Mouse (Mus musculus): ENCODE measurements around the gene Car8.

The Car8 gene

DNA sequence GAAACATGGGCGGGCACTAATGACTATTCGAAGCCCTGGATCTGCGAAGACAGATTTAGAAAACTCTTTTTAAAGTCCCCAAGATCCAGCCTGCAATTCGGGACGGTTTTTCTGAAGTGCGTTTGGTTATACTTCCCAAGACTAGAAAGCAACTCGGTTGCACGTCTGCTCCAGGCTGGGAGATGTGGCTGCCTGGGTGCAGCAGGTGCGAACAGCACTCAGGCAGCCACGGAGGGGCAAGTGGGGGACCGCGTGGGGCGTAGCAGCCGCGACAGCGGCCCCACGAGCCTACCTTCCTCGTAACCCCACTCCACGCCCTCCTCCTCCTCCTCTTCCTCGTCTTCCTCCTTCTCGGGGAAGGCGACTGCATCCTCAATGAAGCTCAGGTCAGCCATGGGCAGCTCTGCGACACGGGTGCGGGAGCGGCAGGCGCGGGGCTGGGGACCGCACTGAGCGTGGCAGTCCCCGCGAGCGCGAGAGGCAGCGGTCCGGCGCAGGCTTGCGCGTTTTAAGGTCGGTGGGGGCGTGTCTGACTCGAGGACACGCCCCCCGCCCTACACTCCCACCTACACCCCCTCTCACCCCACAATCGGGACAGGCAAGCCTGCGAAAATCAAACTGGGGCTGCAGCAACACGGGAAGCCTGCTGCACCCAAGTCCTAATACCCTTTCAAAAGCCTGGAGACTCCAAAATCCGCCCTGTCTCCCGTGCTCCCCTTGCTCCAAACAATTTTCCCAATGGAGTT is at the start of gene Car8:
Gene Car8 (minus strand): TSS at position 482 of the 746 bp plus-strand sequence.
- peak; percentile 52 for DNase-seq (ENCODE audit: low spot score)

DNA sequence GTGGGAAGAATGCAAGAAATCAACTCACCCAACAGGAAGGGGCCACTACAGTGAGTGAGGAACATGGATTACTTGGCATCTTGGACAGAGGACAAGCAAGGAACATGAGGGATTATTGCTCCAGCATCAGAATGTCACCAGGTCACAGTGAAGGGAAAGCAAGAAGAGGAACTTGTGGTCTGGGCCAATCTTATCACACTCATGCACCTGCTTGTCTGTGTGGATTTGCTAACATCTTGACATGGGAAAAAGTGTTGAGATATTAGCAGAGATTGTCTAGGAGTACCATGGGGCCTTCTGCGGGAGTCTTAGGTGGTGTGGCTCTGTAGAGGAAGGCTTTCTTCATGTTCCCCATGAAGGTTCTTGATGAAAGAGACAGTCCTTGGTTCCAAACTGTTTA is 46.1 kb upstream of the Car8 start:
- no peak for DNase-seq (ENCODE audit: low spot score)

DNA sequence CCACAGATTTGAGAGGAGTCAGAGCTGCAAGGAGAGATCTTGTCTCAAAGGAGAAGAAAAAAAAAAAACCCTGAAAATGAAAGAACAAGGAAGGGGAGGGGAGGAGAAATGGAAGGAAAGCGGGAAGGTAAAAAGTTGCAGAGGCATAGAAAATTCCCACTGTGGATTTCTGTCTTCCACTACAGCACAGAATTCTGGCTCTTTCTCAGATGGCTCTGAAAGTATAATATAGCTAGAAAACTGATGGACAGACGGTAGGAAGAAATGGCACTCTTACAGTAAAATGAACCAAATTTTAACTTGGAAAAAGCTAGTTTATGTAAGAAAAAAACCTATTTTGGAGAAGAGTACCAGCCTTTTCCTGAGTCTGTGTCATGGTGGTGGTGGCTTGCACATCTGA is 39.3 kb upstream of the Car8 start:
- no peak for DNase-seq (ENCODE audit: low spot score)

DNA sequence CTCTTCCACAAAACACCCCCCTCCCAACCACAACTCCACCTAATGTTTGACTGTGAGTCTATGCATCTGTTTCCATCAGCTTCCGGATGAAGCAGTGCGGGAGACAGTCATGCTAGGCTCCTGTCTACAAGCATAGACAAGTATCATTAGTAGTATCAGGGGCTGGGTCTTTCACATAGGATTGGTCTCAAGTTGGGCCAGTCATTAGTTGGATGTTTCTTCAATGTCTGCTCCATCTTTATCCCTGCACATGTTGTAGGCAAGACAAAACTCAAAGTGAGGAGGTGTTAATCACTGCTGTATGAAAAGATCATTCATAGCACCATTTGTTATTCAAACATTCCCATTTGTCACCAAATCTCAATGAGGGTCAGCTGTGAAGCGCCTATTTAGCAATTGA is 11.0 kb upstream of the Car8 start:
- DNase-seq (ENCODE audit: low spot score) = no peak

DNA sequence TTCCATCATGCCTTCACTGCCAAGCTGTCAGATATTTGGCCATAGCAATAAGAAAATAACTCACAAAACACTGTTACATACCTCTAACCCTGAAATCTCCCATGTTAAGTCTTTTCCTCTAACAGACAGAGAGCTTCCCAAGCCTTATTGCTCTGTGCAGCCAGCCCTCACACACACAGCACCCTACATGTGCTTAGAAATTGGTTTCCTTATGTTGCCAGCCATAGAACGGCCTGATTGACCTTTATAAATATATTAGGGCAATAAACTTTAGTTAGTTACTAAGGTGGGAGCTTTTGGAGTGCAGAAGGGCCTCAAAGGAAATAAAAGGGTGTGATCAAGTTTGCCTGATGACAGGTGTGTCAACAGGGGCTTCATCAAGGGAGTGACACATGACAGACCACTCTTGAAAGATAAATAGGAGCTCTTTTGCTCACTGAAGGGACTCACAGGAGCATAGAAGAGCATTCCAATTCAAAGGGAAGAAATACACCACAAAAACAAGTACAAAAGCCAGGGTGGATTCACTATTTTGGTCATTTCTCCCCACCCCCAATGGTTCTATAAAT is 6.7 kb upstream of the Car8 start:
- no peak for DNase-seq (ENCODE audit: low spot score)

DNA sequence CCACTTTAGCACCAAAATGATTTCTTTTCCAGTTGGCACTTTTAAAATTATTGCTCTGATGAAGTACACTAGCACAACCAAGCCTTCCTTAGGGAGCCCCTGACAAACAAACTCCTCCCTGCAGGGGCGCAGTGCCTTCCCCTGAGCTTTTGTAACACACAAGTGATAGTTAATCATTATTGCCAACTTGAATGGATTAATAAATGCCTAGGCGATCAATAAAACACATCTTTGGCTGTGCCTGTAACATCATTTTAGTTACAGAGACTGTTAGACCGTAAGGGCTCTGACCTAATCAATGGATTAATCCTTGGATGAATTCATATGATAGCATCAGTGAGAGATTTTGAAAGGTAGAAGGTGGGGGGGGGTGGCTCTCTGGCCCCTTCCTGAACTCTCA is 6.2 kb upstream of the Car8 start:
- DNase-seq (ENCODE audit: low spot score) = no peak

DNA sequence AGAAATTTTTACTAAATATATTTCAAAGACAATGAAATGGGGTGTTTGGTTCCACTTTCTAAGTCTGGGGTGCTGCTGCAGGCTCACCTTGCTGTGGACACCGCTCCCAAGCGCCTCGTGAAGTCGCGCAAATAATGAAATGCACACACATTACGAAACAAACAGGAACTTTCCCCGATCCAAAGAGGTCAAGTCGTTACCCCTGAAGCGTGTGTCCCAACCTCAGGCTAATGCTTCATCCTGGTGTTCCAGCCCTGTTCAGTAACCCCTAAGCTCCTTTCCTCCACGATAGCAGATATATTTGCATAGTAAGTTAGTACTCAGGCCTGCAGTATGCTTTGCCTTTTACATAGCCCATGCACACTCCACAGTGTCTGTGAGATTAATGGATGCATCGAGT is 858 bp upstream of the Car8 start:
- no peak for DNase-seq (ENCODE audit: low spot score)

DNA sequence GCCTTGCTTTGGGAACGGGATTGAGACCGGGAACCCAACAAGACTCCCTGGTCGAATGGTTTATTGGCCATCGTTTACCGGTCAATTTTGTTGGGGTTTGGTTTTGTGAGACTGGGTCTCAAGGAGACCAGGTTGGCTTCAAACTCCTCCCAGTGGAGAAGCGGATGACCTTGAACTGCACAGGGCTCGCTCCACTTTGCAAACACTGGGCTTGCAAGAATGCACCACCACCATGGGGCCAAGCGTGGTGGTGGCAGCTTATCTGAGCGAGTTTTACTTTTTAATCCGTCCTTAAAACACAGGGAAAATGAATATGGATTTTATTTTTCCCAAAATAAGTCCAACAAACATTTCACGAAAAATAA is 447 bp upstream of the Car8 start:
- no peak for DNase-seq (ENCODE audit: low spot score)

DNA sequence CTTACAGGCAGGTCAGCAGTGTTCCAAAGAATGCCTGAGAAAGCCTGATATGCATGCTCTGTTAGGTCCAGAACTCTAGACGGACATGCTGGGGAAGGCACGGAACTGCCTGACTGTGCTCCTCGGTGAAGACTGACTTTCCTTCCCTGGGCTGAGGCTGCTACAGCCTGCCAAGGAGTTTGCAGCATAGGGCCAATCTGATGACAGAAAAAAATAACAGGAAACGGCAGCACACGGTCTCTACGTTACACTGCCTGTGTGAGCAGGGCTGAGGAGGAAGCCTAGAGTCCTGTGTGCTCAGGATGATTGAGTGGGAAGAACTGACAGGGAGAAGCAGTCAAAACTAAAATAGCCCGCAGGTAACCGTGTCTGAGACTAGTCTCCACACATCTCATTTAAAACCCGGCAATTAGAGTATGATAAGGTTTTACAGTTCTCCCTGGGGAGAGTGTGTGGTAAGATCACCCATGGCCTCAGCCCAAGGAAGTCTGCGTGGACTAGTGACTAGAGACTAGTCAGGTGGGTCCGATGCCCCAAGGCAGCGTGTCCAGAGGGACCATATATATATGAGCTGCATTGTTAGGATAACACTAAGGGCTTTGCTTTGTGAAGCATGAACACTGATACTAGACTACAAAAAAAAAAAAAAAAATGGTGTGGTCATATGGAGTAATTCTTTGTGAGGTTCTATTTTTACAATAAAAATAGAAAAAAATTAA is 6.3 kb downstream of the Car8 start:
- DNase-seq (ENCODE audit: low spot score) = no peak

DNA sequence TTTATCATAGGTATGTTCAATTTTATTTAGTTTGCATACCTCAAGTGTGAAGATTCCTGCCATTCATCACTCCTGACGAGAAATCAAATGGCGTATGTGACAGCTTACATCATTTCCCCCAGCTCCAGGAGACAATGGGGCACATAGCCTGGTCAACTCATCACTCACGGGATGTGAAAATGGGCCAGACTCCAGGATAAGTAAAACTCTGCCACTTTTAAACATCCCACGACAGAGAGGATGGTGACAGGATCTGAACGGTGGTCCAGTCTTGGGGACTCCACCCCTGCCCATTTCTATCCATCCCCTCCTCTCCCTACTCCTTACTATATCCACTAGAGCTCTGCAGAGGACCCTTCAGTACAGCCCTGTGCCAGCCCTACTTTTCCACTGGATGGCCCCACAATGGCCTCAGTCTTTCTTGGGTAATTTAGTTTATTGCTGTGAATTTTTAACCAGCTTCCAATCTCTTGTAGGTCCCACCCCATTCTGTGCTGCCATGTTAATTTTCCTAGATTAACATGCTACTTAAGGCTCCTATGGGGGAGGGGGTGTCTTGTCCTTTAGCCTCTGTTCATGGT is 7.5 kb downstream of the Car8 start:
- no peak for DNase-seq (ENCODE audit: low spot score)

DNA sequence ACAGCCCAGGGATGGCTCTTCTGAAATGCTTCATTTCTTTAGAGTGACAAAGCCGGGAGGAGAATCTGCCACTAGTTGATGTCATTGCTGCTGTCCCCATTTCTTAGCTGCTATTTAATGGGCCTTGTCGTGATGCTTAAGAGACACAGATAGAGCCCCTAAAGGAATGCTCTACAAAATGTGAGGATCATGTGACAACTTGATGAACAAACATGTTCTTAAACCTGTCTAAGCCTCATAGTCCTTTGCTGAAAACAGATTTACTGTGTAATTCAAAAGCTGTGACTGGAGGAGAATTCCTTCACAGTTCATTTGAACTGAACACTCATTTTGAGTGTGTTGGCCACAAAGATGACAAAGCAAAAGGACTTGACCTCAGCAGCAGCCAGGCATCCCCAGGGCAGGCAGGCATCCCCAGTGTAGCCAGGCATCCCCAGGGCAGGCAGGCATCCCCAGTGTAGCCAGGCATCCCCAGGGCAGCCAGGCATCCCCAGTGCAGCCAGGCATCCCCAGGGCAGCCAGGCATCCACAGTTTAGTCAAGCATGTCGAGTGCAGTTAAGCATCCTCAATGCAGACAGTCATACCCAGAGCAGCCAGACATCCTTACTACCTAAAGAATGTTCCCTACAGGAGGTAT is 9.1 kb downstream of the Car8 start:
- no peak for DNase-seq (ENCODE audit: low spot score)

DNA sequence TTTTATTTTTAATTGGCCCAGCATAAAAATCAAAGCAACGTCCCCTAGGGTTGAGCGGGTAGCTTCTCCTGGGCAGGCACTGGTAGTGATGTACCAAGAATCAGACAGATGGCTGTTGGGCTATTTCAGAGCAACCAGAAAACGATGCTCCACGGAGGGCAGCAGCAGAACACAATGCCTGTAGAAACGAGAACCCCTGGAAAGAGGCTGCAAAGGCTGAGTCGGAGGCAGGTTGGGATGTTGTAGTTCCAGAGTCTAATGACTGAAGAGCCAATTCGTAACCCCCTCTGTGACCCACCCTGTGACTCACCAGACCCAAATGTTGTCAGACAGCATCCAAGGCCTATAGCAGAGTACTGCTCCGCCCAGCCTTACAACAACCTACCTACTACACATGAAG is 19.9 kb downstream of the Car8 start:
- DNase-seq (ENCODE audit: low spot score) = no peak

DNA sequence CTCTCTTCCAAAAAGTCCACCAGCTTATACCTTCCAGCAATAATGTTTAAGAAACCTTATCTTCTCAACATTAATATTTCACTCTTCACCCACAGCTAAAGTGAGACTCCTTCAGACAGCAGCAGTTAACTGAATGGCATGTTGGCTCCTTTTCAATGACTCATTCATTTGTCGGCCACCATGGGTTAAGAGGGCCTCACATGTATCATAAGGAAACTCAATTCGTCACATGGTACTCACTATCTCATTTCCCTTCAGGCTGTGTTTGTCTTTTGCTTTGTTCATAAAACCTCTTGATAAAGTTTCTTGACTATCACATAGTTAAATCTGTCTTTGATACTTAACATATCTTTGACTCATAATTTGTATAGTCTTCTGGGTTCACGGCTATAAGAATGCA is 20.8 kb downstream of the Car8 start:
- DNase-seq (ENCODE audit: low spot score) = no peak

DNA sequence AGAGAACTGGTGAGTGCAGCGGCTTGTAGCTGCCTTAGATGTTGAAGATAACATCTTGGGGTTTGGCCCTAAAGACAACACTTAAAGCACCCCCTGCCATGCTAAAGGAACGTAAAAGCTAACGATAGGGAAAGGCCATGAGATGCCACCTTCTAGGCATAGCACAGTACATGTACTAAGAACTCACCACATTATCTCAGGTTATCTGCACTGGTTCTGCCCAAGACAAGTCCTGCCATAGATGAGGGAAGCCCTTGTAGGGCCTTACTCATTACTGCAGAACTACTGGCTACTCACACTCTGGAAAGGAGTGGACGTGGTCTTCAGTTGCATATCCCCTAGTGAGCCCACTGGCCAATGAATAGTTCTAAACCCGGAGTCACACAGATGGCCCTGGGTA is 21.6 kb downstream of the Car8 start:
- no peak for DNase-seq (ENCODE audit: low spot score)

DNA sequence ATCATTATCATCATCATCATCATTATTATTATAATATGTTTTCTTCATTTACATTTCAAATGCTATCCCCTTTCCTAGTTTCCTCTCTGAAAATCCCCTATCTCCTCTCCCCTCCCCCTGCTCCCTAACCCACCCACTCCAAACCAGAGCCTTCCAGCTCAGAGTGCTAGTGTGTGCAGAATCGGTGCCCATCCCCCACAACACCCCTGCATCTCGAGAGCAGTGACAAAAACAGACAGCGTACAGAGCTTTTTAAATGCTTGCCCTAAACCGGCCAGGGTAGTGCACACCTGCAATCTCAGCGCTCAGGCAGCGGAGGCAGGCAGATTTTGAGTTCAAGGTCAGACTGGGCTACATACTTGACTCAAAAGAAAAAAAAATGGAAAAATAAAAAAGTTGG is 22.3 kb downstream of the Car8 start:
- DNase-seq (ENCODE audit: low spot score) = peak; percentile 39

DNA sequence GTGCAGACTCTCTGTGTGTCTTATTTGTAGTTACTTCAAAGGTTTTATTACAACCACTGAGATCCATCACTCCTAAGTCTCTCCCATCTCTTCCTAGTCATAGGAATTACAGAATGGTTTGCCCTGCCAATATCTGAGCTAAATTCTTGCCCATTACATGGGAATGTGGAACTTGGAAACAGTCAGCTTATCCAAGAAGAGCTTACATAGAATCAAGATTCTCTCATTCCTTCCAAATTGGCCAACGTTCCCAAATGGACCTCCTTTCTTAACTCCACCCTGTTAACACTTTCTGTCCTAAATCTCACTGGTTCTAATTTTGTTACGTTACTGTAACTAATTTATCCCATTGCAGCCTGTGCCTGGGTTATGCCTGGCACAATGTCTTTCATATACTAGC is 25.2 kb downstream of the Car8 start:
- no peak for DNase-seq (ENCODE audit: low spot score)

DNA sequence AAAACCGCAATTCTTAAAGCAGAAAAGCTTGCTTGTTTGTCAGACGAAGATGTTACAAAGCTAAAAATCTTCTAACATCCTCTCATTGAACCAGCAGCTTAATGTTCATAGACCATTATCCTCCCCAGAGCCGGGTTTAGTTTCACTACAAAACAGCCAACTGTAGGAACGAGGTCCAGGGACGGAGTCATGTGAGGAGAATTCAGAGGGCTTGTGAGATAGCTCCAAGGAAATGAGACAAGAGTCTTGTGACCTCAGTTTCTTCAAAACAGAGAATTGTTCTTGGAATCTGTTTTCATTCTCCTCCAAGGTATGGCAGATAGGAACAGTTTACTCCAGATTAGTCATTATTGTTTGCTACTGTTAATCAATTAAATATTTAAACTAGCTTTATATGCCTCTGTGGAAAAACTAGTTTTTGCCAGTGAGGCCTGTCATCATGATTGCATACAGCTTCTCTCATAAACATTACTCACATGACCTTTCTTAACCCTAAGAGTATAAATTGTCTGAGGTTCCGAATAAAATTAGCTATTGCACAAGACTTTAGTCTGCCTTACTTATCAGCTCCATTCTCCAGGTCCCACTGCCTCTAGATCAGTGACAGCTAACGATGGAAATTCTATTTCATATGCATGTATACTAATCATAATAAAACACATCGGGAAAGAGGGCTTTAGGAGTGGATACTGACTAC is 25.8 kb downstream of the Car8 start:
- DNase-seq (ENCODE audit: low spot score) = no peak

DNA sequence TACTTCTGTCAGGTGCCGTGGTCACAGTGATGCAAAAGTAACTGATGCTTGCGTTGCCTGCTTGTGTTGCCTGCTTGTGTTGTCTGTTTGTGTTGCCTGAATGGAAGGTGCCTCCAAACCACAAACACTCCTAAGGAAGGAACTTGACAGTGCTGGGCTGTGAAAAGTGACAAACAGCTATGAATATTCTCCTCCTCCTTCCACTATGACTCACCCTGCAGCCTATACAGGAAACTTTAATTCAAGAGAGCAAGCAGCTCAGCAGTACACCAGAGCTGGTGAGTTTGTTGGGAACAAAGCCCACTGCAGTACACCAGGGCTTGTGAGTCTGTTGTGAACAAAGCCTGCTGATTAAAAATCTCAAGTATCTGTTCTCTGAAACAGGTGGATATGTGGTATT is 28.4 kb downstream of the Car8 start:
- DNase-seq (ENCODE audit: low spot score) = no peak

DNA sequence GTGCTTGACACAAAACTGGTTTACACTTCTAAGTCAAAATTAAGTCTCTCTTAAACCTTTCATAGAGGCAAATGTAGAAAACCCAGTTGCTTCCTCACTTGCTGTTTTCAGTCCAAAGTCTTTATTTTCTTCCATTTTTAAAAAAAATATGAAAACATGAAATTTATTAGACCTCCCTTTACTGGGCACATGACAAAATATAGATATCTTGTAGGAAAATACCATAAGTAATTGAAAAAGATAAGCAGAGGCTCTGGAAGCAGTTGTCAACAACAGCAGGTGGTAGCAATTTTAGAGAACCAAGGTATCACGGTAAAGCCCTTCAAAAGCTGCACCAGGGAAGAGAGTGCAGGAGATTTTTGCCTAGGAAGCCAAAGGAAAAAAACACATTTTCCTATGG is 30.9 kb downstream of the Car8 start:
- DNase-seq (ENCODE audit: low spot score) = no peak

DNA sequence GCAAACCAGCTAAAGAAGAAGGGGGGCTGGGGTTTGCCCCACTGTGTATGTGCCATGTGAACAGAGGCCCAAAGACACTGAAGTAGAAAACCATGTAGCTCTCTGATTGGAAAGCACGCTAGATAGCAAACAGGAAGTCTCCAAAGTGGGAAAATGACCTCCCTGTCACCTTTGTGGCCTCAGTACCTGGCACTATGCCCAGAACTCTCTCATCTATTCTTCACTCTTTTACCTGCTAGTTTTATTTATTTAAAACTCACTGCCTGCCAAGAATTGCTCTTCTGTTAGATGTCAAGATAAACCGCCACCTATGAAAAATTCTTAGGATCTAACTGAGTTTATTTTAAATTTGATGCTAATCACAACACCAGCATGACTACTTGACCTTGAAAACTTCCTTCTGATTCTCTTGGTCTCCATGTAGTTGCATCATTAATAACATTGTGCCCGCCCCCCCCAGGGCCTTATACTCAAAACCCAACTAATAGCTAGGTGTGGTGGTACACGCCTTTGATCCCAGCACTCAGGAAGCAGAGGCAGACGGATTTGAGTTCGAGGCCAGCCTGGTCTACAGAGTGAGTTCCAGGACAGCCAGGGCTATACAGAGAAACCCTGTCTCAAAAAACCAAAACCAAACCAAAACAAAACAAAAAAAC is 31.8 kb downstream of the Car8 start:
- no peak for DNase-seq (ENCODE audit: low spot score)

DNA sequence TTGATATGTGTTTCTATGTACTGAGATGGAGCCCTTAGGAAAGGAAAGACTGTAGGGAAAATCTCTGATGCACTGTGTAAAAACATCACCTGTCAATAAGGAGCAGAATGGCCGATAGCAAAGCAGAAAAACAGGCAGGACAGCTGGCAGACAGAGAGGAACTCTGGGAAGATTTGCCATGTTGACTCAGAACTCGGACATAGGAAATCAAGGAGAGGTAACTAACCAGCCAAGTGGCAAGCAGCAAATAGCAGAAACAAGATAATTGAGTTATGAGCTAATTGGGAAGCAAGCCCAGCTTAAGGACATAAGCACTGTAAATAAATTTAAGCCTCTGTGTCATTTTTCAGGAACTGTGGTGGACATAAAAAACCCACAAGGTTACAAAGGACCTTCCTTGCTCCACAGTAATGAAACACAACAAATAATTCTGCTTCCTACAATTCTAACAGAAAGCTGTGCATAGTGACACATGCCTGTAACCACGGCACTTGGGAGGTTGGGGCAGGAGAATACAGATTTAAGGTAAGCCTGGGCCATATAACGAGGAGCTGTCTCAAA is 33.7 kb downstream of the Car8 start:
- DNase-seq (ENCODE audit: low spot score) = no peak

Measured in testis, postnatal 10 days (tissue).